Comparison of ENCODE assay signal across 8 mouse cellular contexts in the genomic region with DNA sequence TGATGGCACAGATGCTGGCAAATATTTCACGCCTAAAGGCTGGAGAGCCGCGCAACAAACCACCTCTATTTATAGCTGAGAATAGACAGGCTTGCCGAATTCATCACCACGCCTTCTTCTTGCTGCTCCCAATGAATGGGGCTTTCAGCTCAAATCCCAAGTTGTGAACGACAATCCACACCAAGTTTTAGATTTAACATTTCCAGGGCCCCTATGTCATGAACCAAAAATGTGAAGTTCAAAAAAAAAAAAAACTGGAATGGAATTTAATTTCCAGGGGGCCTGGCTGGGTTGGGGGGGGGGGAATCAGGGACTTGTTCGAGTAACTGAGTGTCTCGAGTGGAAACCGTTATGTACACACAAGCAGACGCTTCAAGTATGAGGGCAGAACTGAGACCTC. TPM values are rescaled to one million over a fixed set of nuclear protein-coding genes. Genes with fewer than 3 reads are reported as not detected.
A peak's percentile ranks its signal among the peaks of the same experiment; 100 is the strongest.
DNase-seq lines count a peak whose midpoint lies in the region; ATAC-seq and TF ChIP-seq lines count a peak whose summit lies in the region.

No protein-coding gene starts in this region.

- H3K4me2 ChIP-seq in liver, embryonic 11.5 days: no peak overlapping the region
- H3K4me2 ChIP-seq in forebrain, embryonic 12.5 days: peak overlapping the region; percentile 34
- peak overlapping the region; percentile 42 for H3K4me2 ChIP-seq in intestine, embryonic 14.5 days (ENCODE audit: low read length)

- H3K9ac ChIP-seq in liver, adult 2 months (ENCODE audit: low read depth, low read length): no peak overlapping the region
- H3K9ac ChIP-seq in liver, embryonic 11.5 days (ENCODE audit: low read depth, low read length): no peak overlapping the region
- H3K9ac ChIP-seq in forebrain, embryonic 12.5 days: no peak overlapping the region
- H3K9ac ChIP-seq in intestine, embryonic 14.5 days (ENCODE audit: low read length): peak overlapping the region; percentile 25; the same call in 1 of the 2 replicates

- no peaks in the 10 kb centered on the region for H3K79me2 ChIP-seq in liver, adult 2 months (ENCODE audit: control insufficient read depth, insufficient read depth, low read length)

- ATAC-seq in liver, embryonic 11.5 days (replicated peaks; ENCODE audit: low FRiP score): no peak
- no peak for ATAC-seq in forebrain, embryonic 12.5 days (ENCODE audit: low FRiP score)
- peak; percentile 71 for ATAC-seq in intestine, embryonic 14.5 days (replicated peaks; ENCODE audit: low FRiP score, low TSS enrichment, low read depth)

- H3K4me3 ChIP-seq in liver, adult 2 months (ENCODE audit: insufficient read depth, low read depth, low read length): no peak overlapping the region
- no peak overlapping the region for H3K4me3 ChIP-seq in liver, embryonic 11.5 days (ENCODE audit: low read depth, low read length)
- no peak overlapping the region for H3K4me3 ChIP-seq in forebrain, embryonic 12.5 days (replicated peaks)
- no peak overlapping the region for H3K4me3 ChIP-seq in intestine, embryonic 14.5 days (ENCODE audit: low read depth, low read length)

- no peak overlapping the region for H3K27ac ChIP-seq in liver, adult 2 months (replicated peaks; ENCODE audit: insufficient read depth, low read depth, low read length)
- no peak overlapping the region for H3K27ac ChIP-seq in liver, embryonic 11.5 days (ENCODE audit: low read depth, low read length)
- no peak overlapping the region for H3K27ac ChIP-seq in forebrain, embryonic 12.5 days
- H3K27ac ChIP-seq in intestine, embryonic 14.5 days (ENCODE audit: low read depth): peak overlapping the region; percentile 89

- no peaks in the 10 kb centered on the region for H3K9me3 ChIP-seq in liver, embryonic 11.5 days (ENCODE audit: control insufficient read depth, low read length)
- H3K9me3 ChIP-seq in forebrain, embryonic 12.5 days: no peaks in the 10 kb centered on the region
- H3K9me3 ChIP-seq in intestine, embryonic 14.5 days (ENCODE audit: control insufficient read depth, low read length): no peaks in the 10 kb centered on the region

- H3K4me1 ChIP-seq in liver, adult 2 months (ENCODE audit: control insufficient read depth, insufficient read depth, low read length): no peaks in the 10 kb centered on the region
- no peaks in the 10 kb centered on the region for H3K4me1 ChIP-seq in liver, embryonic 11.5 days (replicated peaks; ENCODE audit: control insufficient read depth, insufficient read depth, low read length)
- H3K4me1 ChIP-seq in forebrain, embryonic 12.5 days: peaks cover 6% of the 10 kb centered on the region
- H3K4me1 ChIP-seq in intestine, embryonic 14.5 days (replicated peaks; ENCODE audit: control insufficient read depth, insufficient read depth, low read length): peaks cover 23% of the 10 kb centered on the region

- TF ChIP-seq POLR2A in liver, adult 2 months (IDR thresholded peaks at IDR 0.05; ENCODE audit: extremely low read depth, insufficient read depth, low read length): no peak

- DNase-seq in liver, adult 2 months (ENCODE audit: extremely low read depth, low read depth, low spot score): peak; percentile 15
- DNase-seq in liver, embryonic 11.5 days (ENCODE audit: low spot score): no peak
- no peak for DNase-seq in intestine, embryonic 14.5 days (ENCODE audit: low spot score)
- peak; percentile 6 for DNase-seq in retina, embryonic 14.5 days (ENCODE audit: low spot score)
- no peak for DNase-seq in c-Kit-positive CD71-positive TER-119-positive erythroid progenitor cells, embryonic 14.5 days (ENCODE audit: low spot score)
- DNase-seq in urinary bladder, postnatal 10 days (ENCODE audit: low spot score): no peak
- DNase-seq in gastrocnemius, postnatal 10 days: no peak

- 55% methylated on average over 10 of the region's 10 CpGs for WGBS in liver, adult 2 months
- WGBS in liver, embryonic 11.5 days: 54% methylated on average over 10 of the region's 10 CpGs
- WGBS in forebrain, embryonic 12.5 days: 18% methylated on average over 10 of the region's 10 CpGs
- WGBS in intestine, embryonic 14.5 days: 14% methylated on average over 10 of the region's 10 CpGs

- H3K36me3 ChIP-seq in liver, adult 2 months (ENCODE audit: control insufficient read depth, insufficient read depth, low read length): no peaks in the 10 kb centered on the region
- no peaks in the 10 kb centered on the region for H3K36me3 ChIP-seq in liver, embryonic 11.5 days (ENCODE audit: control insufficient read depth, insufficient read depth, low read length)
- no peaks in the 10 kb centered on the region for H3K36me3 ChIP-seq in forebrain, embryonic 12.5 days (replicated peaks)
- H3K36me3 ChIP-seq in intestine, embryonic 14.5 days (ENCODE audit: control insufficient read depth, insufficient read depth, low read length): no peaks in the 10 kb centered on the region

- no peaks in the 10 kb centered on the region; the same call in 1 of the 2 replicates for H3K27me3 ChIP-seq in liver, adult 2 months (ENCODE audit: control insufficient read depth, insufficient read depth, low read length)
- H3K27me3 ChIP-seq in liver, embryonic 11.5 days (replicated peaks; ENCODE audit: control insufficient read depth, insufficient read depth, low read length): no peaks in the 10 kb centered on the region
- no peaks in the 10 kb centered on the region for H3K27me3 ChIP-seq in forebrain, embryonic 12.5 days
- H3K27me3 ChIP-seq in intestine, embryonic 14.5 days (replicated peaks; ENCODE audit: control insufficient read depth, insufficient read depth, low read length): no peaks in the 10 kb centered on the region

- no peak for TF ChIP-seq CTCF in liver, adult 2 months (IDR thresholded peaks at IDR 0.05; ENCODE audit: low read depth, low read length)

RNA-seq across cellular contexts. Expression of gene Igf1r, which starts 42.1 kb away (rescaled TPM):
- total RNA-seq in liver, adult 2 months (2014; rRNA removed): 1.2 and 1.6 TPM in 2 replicates
- polyA plus RNA-seq in liver, adult 2 months (2012; rRNA removed): 0.36 and 0.50 TPM in 2 replicates
- 9.2 and 10.2 TPM in 2 replicates for polyA plus RNA-seq in liver, embryonic 11.5 days (2014; fragmentation: Nextera tagmentation; extraction: Ambion mirVana)
- polyA plus RNA-seq in forebrain, embryonic 12.5 days (2016; fragmentation: Nextera tagmentation; extraction: Ambion mirVana): 29.0 and 36.1 TPM in 2 replicates
- 18.4 and 18.5 TPM in 2 replicates for polyA plus RNA-seq in intestine, embryonic 14.5 days (2014; fragmentation: Nextera tagmentation; extraction: Ambion mirVana)
- 10 to 100 TPM; 16.6 to 24.7 TPM for total RNA-seq in gastrocnemius, postnatal 10 days (2021)

Comparison
In these comparisons a context has a peak if more than half of its experiments do, and no peak if none do; other contexts are left out.
1. DNase-seq: peak in liver, adult 2 months (single experiment) and retina, embryonic 14.5 days (single experiment); none in liver, embryonic 11.5 days (single experiment), intestine, embryonic 14.5 days (single experiment), c-Kit-positive CD71-positive TER-119-positive erythroid progenitor cells, embryonic 14.5 days (single experiment), urinary bladder, postnatal 10 days (single experiment) and gastrocnemius, postnatal 10 days (single experiment).